Mouse (Mus musculus) spleen, postnatal 4 days (tissue): ENCODE results near the gene Zdhhc25.

Source experiments
- DNase-seq, 2 experiments: peaks; one replicate each; pipeline ENCODE4 v3.0.0; 2022; ENCODE audit warnings: low spot score in 2 of 2

The Zdhhc25 gene

DNA sequence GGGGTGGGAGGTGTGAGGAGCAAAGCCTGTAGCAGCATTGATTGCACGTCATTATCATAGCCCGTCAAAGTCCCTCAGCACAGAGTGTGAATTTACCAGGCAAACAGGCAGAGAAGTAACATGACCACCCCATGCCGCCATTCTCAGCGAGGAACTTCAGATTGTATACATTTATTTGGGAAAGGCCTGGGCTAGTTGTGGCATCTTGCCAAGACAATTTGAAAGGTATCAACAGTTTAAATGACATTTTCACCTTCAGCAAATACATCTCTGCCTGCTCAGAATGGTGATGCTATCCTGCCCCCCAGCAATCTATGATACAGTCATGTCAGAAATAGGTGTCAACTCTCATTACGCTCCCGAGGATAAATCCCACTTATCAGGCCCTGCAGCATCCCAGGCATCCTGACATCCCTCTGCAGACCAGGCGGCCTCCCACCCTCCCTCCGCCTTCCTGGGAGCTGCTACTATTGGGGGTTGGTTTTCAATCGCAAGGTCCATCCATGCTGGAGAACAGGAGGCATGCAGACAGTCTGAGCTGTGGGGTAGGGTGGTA, 28.8 kb downstream of the Zdhhc25 start:
- no peak for DNase-seq

GRCm38 (mm10) chr15:88635205-88635604, 35.1 kb downstream of the Zdhhc25 start:
- no peak for DNase-seq

GRCm38 (mm10) chr15:88651019-88651418, 50.9 kb downstream of the Zdhhc25 start:
- DNase-seq: peak; percentile 32 to 81
